Mouse (Mus musculus): ENCODE data around the gene Ly6g5b.

GRCm38 (mm10) chr17:35132174-35132560, 16.9 kb upstream of the Ly6g5b start:
- TF ChIP-seq POLR2A (IDR thresholded peaks at IDR 0.05; ENCODE audit: low read depth, low read length) (no peak), CTCF (IDR thresholded peaks at IDR 0.05; ENCODE audit: extremely low read depth, insufficient read length, insufficient replicate concordance, low read depth, low read length) (no peak)

Data from small intestine, adult 2 months (tissue).